Mouse (Mus musculus): Measurements from ENCODE around the gene Fam25c. TPM values are rescaled to one million over a fixed set of nuclear protein-coding genes. Genes with fewer than 3 reads are reported as not detected.
A peak's percentile ranks its signal among the peaks of the same experiment; 100 is the strongest.

Fam25c gene
- total and polyA plus RNA-seq, 2 experiments = 56.3 to 74.3 TPM

- DNase-seq (ENCODE audit: extremely low read depth, low read depth, low spot score) = no peak
- Histone ChIP-seq H3K27me3 (ENCODE audit: control insufficient read depth, insufficient read depth, low read length) (no peaks in the 10 kb centered on the region), H3K4me3 (ENCODE audit: insufficient read depth, low read depth, low read length) (no peak overlapping the region), H3K4me1 (ENCODE audit: control insufficient read depth, insufficient read depth, low read length) (peaks cover 1% of the 10 kb centered on the region; the same call in 1 of the 2 replicates), H3K79me2 (ENCODE audit: control insufficient read depth, insufficient read depth, low read length) (no peaks in the 10 kb centered on the region), H3K9ac (ENCODE audit: low read depth, low read length) (no peak overlapping the region), H3K27ac (replicated peaks; ENCODE audit: insufficient read depth, low read depth, low read length) (no peak overlapping the region), H3K36me3 (ENCODE audit: control insufficient read depth, insufficient read depth, low read length) (no peaks in the 10 kb centered on the region)
- TF ChIP-seq POLR2A (IDR thresholded peaks at IDR 0.05; ENCODE audit: extremely low read depth, insufficient read depth, low read length) (no peak), CTCF (IDR thresholded peaks at IDR 0.05; ENCODE audit: low read depth, low read length) (no peak)
- 95% methylated on average over 21 of the region's 21 CpGs for WGBS
These were observed 43.7 kb upstream of the Fam25c start for GRCm38 (mm10) chr14:34398901-34399300.

- no peaks in the 10 kb centered on the region for H3K79me2 ChIP-seq (ENCODE audit: control insufficient read depth, insufficient read depth, low read length)
- no peak overlapping the region for H3K27ac ChIP-seq (replicated peaks; ENCODE audit: insufficient read depth, low read depth, low read length)
- TF ChIP-seq POLR2A (IDR thresholded peaks at IDR 0.05; ENCODE audit: extremely low read depth, insufficient read depth, low read length) = no peak
- TF ChIP-seq CTCF (IDR thresholded peaks at IDR 0.05; ENCODE audit: low read depth, low read length) = no peak; the same call in 1 of the 2 replicates
- H3K27me3 ChIP-seq (ENCODE audit: control insufficient read depth, insufficient read depth, low read length) = no peaks in the 10 kb centered on the region
- 30% methylated on average over 5 of the region's 5 CpGs for WGBS
- H3K9ac ChIP-seq (ENCODE audit: low read depth, low read length) = no peak overlapping the region
- no peaks in the 10 kb centered on the region for H3K36me3 ChIP-seq (ENCODE audit: control insufficient read depth, insufficient read depth, low read length)
- no peak overlapping the region for H3K4me3 ChIP-seq (ENCODE audit: insufficient read depth, low read depth, low read length)
- peaks cover 1% of the 10 kb centered on the region; the same call in 1 of the 2 replicates for H3K4me1 ChIP-seq (ENCODE audit: control insufficient read depth, insufficient read depth, low read length)
- peak; percentile 94 for DNase-seq (ENCODE audit: extremely low read depth, low read depth, low spot score)
These were observed 42.6 kb upstream of the Fam25c start for GRCm38 (mm10) chr14:34397871-34398270.

- Histone ChIP-seq H3K4me3 (ENCODE audit: insufficient read depth, low read depth, low read length) (no peak overlapping the region), H3K27ac (replicated peaks; ENCODE audit: insufficient read depth, low read depth, low read length) (no peak overlapping the region), H3K79me2 (ENCODE audit: control insufficient read depth, insufficient read depth, low read length) (no peaks in the 10 kb centered on the region), H3K27me3 (ENCODE audit: control insufficient read depth, insufficient read depth, low read length) (no peaks in the 10 kb centered on the region), H3K36me3 (ENCODE audit: control insufficient read depth, insufficient read depth, low read length) (no peaks in the 10 kb centered on the region), H3K4me1 (ENCODE audit: control insufficient read depth, insufficient read depth, low read length) (peaks cover 5% of the 10 kb centered on the region), H3K9ac (ENCODE audit: low read depth, low read length) (no peak overlapping the region)
- TF ChIP-seq POLR2A (IDR thresholded peaks at IDR 0.05; ENCODE audit: extremely low read depth, insufficient read depth, low read length) = no peak
- no peak for TF ChIP-seq CTCF (IDR thresholded peaks at IDR 0.05; ENCODE audit: low read depth, low read length)
- no peak for DNase-seq (ENCODE audit: extremely low read depth, low read depth, low spot score)
- 83% methylated on average over 4 of the region's 4 CpGs for WGBS
These were observed 38.1 kb upstream of the Fam25c start for GRCm38 (mm10) chr14:34393295-34393694.

GRCm38 (mm10) chr14:34382921-34383704 is 27.9 kb upstream of the Fam25c start:
- H3K27ac ChIP-seq (replicated peaks; ENCODE audit: insufficient read depth, low read depth, low read length) = no peak overlapping the region
- peak; percentile 62 for DNase-seq (ENCODE audit: extremely low read depth, low read depth, low spot score)
- no peak for TF ChIP-seq CTCF (IDR thresholded peaks at IDR 0.05; ENCODE audit: low read depth, low read length)
- no peak for TF ChIP-seq POLR2A (IDR thresholded peaks at IDR 0.05; ENCODE audit: extremely low read depth, insufficient read depth, low read length)
- no peaks in the 10 kb centered on the region for H3K4me1 ChIP-seq (ENCODE audit: control insufficient read depth, insufficient read depth, low read length)
- H3K79me2 ChIP-seq (ENCODE audit: control insufficient read depth, insufficient read depth, low read length) = no peaks in the 10 kb centered on the region
- WGBS = 81% methylated on average over 9 of the region's 9 CpGs
- no peaks in the 10 kb centered on the region for H3K27me3 ChIP-seq (ENCODE audit: control insufficient read depth, insufficient read depth, low read length)
- no peak overlapping the region for H3K4me3 ChIP-seq (ENCODE audit: insufficient read depth, low read depth, low read length)
- H3K36me3 ChIP-seq (ENCODE audit: control insufficient read depth, insufficient read depth, low read length) = no peaks in the 10 kb centered on the region
- no peak overlapping the region for H3K9ac ChIP-seq (ENCODE audit: low read depth, low read length)

- H3K4me1 ChIP-seq (ENCODE audit: control insufficient read depth, insufficient read depth, low read length) = no peaks in the 10 kb centered on the region
- no peaks in the 10 kb centered on the region for H3K36me3 ChIP-seq (ENCODE audit: control insufficient read depth, insufficient read depth, low read length)
- WGBS = 72% methylated on average over 11 of the region's 11 CpGs
- H3K79me2 ChIP-seq (ENCODE audit: control insufficient read depth, insufficient read depth, low read length) = no peaks in the 10 kb centered on the region
- no peak for TF ChIP-seq POLR2A (IDR thresholded peaks at IDR 0.05; ENCODE audit: extremely low read depth, insufficient read depth, low read length)
- TF ChIP-seq CTCF (IDR thresholded peaks at IDR 0.05; ENCODE audit: low read depth, low read length) = no peak
- no peak for DNase-seq (ENCODE audit: extremely low read depth, low read depth, low spot score)
- H3K9ac ChIP-seq (ENCODE audit: low read depth, low read length) = no peak overlapping the region
- H3K27me3 ChIP-seq (ENCODE audit: control insufficient read depth, insufficient read depth, low read length) = no peaks in the 10 kb centered on the region
- H3K4me3 ChIP-seq (ENCODE audit: insufficient read depth, low read depth, low read length) = no peak overlapping the region; the same call in 1 of the 2 replicates
- peak overlapping the region; percentile 64 for H3K27ac ChIP-seq (replicated peaks; ENCODE audit: insufficient read depth, low read depth, low read length)
These were observed 23.5 kb upstream of the Fam25c start for GRCm38 (mm10) chr14:34378560-34379331.

Measured in liver, adult 2 months (tissue).